Mouse (Mus musculus) hindbrain, postnatal 0 days (tissue): ENCODE results near the gene Tmem238. TPM values are rescaled to one million over a fixed set of nuclear protein-coding genes. Genes with fewer than 3 reads are reported as not detected.

Experiments
- ATAC-seq: fragments of 200-750 bp; cut with Nextera tagmentation; 2 replicates; pipeline ENCODE4 v1.8.0; 2017; ENCODE audit warnings: mild to moderate bottlenecking, moderate TSS enrichment, moderate library complexity
- DNase-seq: peaks from one replicate; pipeline ENCODE4 v3.0.0-alpha.2; 2015; ENCODE audit warnings: low spot score
- H3K27ac ChIP-seq: fragments of 300-500 bp; sonication (generic); 2 replicates; pipeline ENCODE4 v1.5.1; 2014; ENCODE audit warnings: mild to moderate bottlenecking
- H3K27me3 ChIP-seq: fragments of 300-500 bp; sonication (generic); 2 replicates; pipeline ENCODE4 v1.6.1; 2014; ENCODE audit warnings: low read length, mixed read lengths; ENCODE audit not compliant: insufficient read depth
- H3K36me3 ChIP-seq: fragments of 300-500 bp; sonication (generic); 2 replicates; pipeline ENCODE4 v1.6.1; 2014; ENCODE audit warnings: low read length, mixed read lengths; ENCODE audit not compliant: insufficient read depth
- H3K4me1 ChIP-seq: fragments of 300-500 bp; sonication (generic); 2 replicates; pipeline ENCODE4 v1.6.1; 2014; ENCODE audit warnings: antibody characterized with exemption, low read length, mixed read lengths; ENCODE audit not compliant: insufficient read depth
- H3K4me2 ChIP-seq: fragments of 300-500 bp; sonication (generic); 2 replicates; pipeline ENCODE4 v1.6.1; 2014; ENCODE audit warnings: low read depth, mild to moderate bottlenecking, low read length, moderate library complexity, mixed read lengths
- H3K4me3 ChIP-seq: fragments of 300-500 bp; sonication (generic); 2 replicates; pipeline ENCODE4 v1.5.1; 2014; ENCODE audit warnings: low read length
- H3K9ac ChIP-seq: fragments of 300-500 bp; sonication (generic); replicated peaks from 2 replicates; pipeline ENCODE4 v1.6.1; 2014; ENCODE audit warnings: mild to moderate bottlenecking, low read length, moderate library complexity, mixed read lengths
- H3K9me3 ChIP-seq: fragments of 300-500 bp; sonication (generic); 2 replicates; pipeline ENCODE4 v1.6.1; 2016; ENCODE audit warnings: low read length, mixed read lengths
- CTCF ChIP-seq: IDR thresholded peaks from 2 replicates; pipeline ENCODE4 v1.5.1; 2016; ENCODE audit warnings: antibody characterized with exemption, control low read depth, low read depth
- WGBS: fragments of 180-500 bp; shearing (Covaris S2); extraction: QIAGEN DNeasy Blood & Tissue Kit; methylation state at CpG from one replicate; pipeline ENCODE4 v1.1.7; 2014; 5-methylcytosine and 5-hydroxymethylcytosine counted together
- polyA plus RNA-seq: library from polyadenylated mRNA; unstranded; fragments of >200 nt; fragmentation: Nextera tagmentation; extraction: Ambion mirVana; gene quantifications from 2 replicates; pipeline ENCODE4 v1.2.1, GENCODE M21; 2015
- total RNA-seq: library from RNA; depleted of rRNA; stranded (reverse); fragments of >200 nt; gene quantifications from 2 replicates; pipeline ENCODE4 v1.2.3, GENCODE M21; 2014

Gene Tmem238
- total and polyA plus RNA-seq, 2 experiments from 2014 or later, result 13.7 to 18.2 TPM

DNA sequence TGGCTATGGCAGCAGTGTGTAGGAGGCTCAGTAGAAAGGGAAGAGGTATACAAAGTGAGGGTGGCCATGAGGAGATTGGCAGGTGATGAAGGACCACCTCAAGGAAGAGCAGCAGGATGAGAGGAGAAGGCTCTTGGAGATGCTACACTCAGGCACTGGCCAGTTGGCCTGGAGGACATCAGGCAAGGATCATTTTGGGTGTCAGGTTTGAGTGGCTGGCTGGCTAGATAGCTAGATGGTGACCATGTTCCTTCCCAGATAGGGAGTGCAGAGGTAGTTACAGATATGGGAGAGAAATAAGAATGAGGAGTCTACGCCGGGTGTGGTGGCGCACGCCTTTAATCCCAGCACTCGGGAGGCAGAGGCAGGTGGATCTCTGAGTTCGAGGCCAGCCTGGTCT lies 44.6 kb downstream of the Tmem238 start:
- Histone ChIP-seq H3K36me3 (no peaks in the 10 kb centered on the region), H3K4me2 (no peak overlapping the region), H3K9ac (no peak overlapping the region), H3K27ac (no peak overlapping the region), H3K27me3 (no peaks in the 10 kb centered on the region), H3K9me3 (no peaks in the 10 kb centered on the region), H3K4me1 (peaks cover 15% of the 10 kb centered on the region), H3K4me3 (no peak overlapping the region)
- DNase-seq (no peak), ATAC-seq (no peak)
- no peak for TF ChIP-seq CTCF
- 98% methylated on average over 6 of the region's 6 CpGs for WGBS

DNA sequence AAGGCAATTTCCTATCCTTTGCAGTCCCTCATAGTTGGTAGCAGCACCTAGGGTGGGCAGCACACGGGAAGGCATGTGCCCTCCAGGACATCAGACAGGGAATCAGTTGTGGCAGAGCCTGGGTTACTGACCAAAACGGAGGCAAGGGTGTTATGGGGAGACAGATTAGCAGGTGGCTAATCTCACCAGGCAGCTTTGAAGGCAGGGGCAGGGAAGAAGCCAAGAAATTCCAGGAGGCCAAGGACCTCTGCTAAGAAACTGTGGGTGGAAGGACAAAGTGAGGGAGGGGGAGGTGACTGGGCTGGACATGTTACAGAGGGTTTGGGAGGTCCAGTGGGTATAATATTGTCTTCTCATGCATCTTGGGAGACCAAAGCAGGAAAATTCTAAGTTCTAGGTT lies 46.1 kb downstream of the Tmem238 start:
- Histone ChIP-seq H3K4me3 (no peak overlapping the region), H3K4me2 (no peak overlapping the region), H3K9ac (no peak overlapping the region), H3K27me3 (no peaks in the 10 kb centered on the region), H3K9me3 (no peaks in the 10 kb centered on the region), H3K36me3 (no peaks in the 10 kb centered on the region), H3K27ac (no peak overlapping the region), H3K4me1 (peaks cover 22% of the 10 kb centered on the region)
- DNase-seq (no peak), ATAC-seq (no peak)
- TF ChIP-seq CTCF, result no peak
- 72% methylated on average over 2 of the region's 2 CpGs for WGBS

DNA sequence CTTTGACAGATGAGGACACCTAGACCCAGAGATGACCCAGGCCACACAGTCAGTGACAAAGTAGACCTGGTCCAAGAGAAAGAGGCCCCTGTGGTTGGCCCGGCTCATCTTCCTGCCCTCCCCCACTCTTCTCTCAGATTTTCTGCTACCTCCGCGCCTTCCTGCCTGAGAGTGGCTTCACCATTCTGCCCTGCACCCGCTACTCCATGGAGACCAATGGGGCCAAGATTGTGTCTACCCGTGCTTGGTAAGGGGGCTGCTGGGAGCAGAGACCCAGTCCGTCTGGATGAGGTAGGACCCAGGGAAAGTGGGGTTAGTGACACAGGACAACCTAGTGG lies 47.0 kb downstream of the Tmem238 start:
- H3K4me1 ChIP-seq, result peaks cover 22% of the 10 kb centered on the region
- H3K27ac ChIP-seq, result no peak overlapping the region
- ATAC-seq (no peak), DNase-seq (no peak)
- H3K4me2 ChIP-seq, result 0 out of 2 replicates have a peak overlapping the region, but pooled peaks have one; percentile 3
- no peak overlapping the region for H3K4me3 ChIP-seq
- 85% methylated on average over 6 of the region's 6 CpGs for WGBS
- no peaks in the 10 kb centered on the region for H3K36me3 ChIP-seq
- no peaks in the 10 kb centered on the region for H3K27me3 ChIP-seq
- no peaks in the 10 kb centered on the region for H3K9me3 ChIP-seq
- no peak overlapping the region for H3K9ac ChIP-seq
- TF ChIP-seq CTCF, result no peak

DNA sequence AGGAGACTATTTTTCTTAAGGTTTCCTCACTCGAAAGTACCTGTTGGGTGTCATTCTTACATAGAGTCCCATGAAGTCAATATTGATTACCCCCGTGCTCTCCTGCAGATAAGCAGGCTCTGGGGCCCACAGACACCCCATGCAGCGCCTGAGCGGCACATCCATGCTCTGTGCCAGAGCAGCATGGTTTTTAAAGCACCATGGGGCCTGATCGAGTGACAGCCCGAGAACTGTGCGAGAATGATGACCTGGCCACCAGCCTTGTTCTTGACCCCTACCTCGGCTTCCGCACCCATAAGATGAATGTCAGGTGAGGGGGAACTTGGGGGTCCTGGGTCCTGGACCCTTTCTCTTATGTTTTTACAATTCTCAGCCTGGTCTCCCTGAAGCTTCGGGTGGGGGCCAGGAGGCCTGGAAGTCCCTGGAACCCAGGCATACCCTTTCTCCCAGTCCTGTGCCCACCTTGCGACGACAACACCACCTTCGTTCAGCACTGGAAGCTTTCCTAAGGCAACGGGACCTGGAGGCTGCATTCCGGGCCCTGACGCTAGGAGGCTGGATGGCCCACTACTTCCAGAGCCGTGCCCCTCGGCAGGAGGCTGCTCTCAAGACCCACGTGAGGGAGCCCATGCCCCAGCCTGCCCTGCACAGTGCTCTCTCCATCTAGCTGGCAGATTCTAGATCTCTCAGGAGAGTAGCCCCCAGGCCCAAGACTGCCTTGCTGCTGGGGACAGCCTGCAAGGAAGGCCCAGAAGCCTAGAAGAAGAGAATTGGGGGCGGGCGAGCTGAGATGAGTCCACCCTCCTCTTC lies 47.6 kb downstream of the Tmem238 start:
- Histone ChIP-seq H3K9ac (no peak overlapping the region), H3K36me3 (no peaks in the 10 kb centered on the region), H3K27me3 (no peaks in the 10 kb centered on the region), H3K9me3 (no peaks in the 10 kb centered on the region), H3K4me2 (peak overlapping the region; percentile 91), H3K27ac (peak overlapping the region; percentile 92; the same call in 1 of the 2 replicates), H3K4me1 (peaks cover 22% of the 10 kb centered on the region), H3K4me3 (peak overlapping the region; percentile 74; the same call in 1 of the 2 replicates)
- DNase-seq (no peak), ATAC-seq (no peak)
- WGBS, result 70% methylated on average over 21 of the region's 21 CpGs
- no peak for TF ChIP-seq CTCF

GRCm38 (mm10) chr7:4741151-4741550 lies 48.3 kb downstream of the Tmem238 start:
- Histone ChIP-seq H3K27ac (peak overlapping the region; percentile 92), H3K36me3 (no peaks in the 10 kb centered on the region), H3K9me3 (no peaks in the 10 kb centered on the region), H3K4me2 (peak overlapping the region; percentile 91), H3K4me1 (peaks cover 22% of the 10 kb centered on the region), H3K4me3 (peak overlapping the region; percentile 74), H3K9ac (peak overlapping the region; percentile 91), H3K27me3 (no peaks in the 10 kb centered on the region)
- no peak for ATAC-seq
- WGBS, result under 1% methylated on average over 4 of the region's 4 CpGs
- DNase-seq, result peak; percentile 51
- TF ChIP-seq CTCF, result no peak

GRCm38 (mm10) chr7:4740309-4740727 lies 49.1 kb downstream of the Tmem238 start:
- no peaks in the 10 kb centered on the region for H3K36me3 ChIP-seq
- no peaks in the 10 kb centered on the region for H3K9me3 ChIP-seq
- DNase-seq (no peak), ATAC-seq (no peak; the same call in 1 of the 2 replicates)
- 2% methylated on average over 10 of the region's 14 CpGs for WGBS
- H3K9ac ChIP-seq, result peak overlapping the region; percentile 91
- no peak for TF ChIP-seq CTCF
- H3K27me3 ChIP-seq, result no peaks in the 10 kb centered on the region
- peak overlapping the region; percentile 74 for H3K4me3 ChIP-seq
- H3K4me1 ChIP-seq, result peaks cover 22% of the 10 kb centered on the region
- H3K27ac ChIP-seq, result peak overlapping the region; percentile 92
- H3K4me2 ChIP-seq, result peak overlapping the region; percentile 91
